Mouse (Mus musculus) gastrocnemius, postnatal 25 days (tissue): ENCODE results near the gene Ms4a12. TPM values are rescaled to one million over a fixed set of nuclear protein-coding genes. Genes with fewer than 3 reads are reported as not detected.
"Not testable (repeated sequence)": the region's sequence is repeated elsewhere in the genome, so short reads cannot be mapped to it uniquely, and the experiment has no call there.

Experiments
- DNase-seq: peaks from one replicate; pipeline ENCODE4 v3.0.0; 2022
- long read RNA-seq, 2 experiments: library from polyadenylated mRNA; stranded (forward); transcript quantifications; one replicate each; pipeline ENCODE4 v2.0.0; 2021
- total RNA-seq, 2 experiments: library from RNA; stranded (reverse); gene quantifications; 1 replicate in 1 of 2; 2 replicates in 1 of 2; pipeline ENCODE4 v1.2.3; 2021

The Ms4a12 gene
- not detected for total RNA-seq
- long read RNA-seq, experiment 1 = 0 reads
- long read RNA-seq, experiment 2 = 0 reads

DNA sequence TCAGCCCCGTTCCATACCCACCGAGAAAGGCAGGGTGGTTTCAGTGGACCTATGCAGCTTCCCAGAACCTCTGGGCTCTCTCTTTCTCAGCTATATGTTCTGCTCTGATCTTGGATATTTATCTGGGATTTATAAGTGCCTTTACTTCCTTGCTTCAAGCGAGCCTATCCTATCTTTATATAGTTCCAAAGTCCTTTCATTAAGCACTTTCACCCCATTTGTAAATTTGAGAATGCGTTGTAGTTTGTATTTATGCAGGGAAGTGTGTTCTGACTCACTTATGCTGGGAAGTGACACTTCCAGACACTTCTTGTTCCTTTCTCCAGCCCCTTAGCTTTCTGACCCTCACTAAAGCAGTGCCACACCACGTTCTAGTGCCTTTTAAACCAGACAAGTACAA is at the start of gene Ms4a12:
Gene Ms4a12 (minus strand): TSS at position 101 of the 400 bp plus-strand sequence.
- DNase-seq = no peak

DNA sequence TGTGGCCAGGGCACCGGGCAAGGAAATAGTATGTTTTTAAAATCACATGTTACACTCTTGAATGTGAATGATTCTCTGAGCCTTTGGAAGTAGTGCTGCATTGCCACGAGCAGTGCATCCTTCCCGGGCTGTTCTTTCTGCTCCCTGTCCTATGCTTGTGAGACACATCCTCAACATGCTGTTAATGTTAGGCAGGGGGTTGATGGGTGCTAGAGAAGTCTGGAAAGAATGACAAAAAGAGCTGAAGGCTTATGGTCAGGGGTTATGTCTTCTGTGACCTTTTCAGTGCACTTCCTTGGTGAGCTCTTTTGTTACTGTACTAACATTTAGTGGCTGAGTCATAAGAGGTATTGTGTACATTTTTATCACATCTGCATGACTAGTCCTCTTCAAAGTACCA is 48.0 kb upstream of the Ms4a12 start:
- no peak for DNase-seq

DNA sequence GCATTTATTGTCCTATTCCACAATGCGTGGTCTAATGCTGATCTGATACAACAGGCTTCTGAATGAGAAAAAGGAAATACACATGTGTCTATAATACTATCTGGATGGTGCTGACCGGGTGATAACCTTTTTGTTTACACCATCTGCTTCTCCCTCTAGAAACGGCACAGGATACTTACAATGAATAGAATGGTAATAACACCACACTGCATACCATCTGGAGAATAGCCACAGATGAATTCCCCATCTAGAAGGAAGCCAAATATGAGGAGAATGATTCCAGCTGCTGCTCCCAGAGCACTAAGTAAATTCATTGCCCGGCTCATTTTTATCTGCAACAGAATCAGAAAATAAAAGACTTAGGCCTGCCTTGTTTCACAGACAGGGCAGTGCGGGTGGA is 44.2 kb upstream of the Ms4a12 start:
- DNase-seq = no peak

DNA sequence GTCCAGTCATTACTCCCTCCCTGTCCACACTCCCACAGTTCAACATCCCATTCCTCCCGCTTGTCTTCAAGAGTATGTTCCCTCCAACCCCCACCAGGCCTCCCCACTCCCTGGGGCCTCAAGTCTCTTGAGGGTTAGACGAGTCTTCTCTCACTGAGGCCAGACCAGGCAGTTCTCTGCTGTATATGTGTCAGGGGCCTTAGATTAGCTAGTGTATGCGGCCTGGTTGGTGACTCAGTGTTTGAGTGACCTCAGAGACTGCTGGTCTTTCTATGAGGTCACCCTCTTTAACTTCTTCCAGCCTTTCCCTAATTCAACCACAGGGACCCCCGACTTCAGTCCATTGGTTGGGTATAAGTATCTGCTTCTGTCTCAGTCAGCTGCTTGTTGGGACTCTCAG is 34.7 kb upstream of the Ms4a12 start:
- DNase-seq = no peak

DNA sequence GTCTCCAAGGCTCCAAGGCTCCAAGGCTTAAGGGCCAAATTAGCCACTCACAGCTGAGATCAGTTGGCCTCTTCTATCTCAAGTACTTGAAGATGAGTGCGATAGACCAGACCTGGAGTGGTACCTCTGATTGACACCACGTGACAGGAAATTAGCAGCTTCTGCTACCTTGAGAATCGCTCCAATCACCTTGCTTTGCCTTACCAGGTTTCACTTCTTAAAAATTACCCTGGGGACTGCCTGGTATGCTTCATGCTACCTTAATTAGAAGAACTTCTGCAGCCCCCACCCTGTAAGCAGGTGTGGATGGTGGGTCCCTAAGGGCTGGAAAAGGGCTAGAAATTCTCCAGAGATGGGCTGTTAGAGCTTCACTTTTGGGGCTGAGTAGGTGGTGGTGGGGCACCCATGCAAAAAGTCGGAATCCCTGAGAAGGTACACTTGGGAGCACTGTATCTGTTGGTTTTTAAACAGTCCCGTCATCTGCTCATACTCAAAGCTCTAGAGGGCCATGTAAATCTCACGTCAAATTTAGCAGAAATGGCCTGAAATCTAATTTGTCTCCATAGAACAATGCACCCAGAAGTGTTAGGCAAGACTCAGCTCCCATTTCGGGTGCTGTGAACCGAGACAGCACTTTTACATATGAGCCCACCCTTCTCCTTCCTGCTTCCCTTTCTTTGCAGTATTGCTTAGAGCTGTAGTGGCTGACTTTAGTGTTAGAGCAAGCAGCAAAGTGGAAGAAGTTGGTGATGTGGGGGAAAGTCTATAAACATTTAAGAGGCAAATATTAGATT is 34.0 kb upstream of the Ms4a12 start, which contains the start of gene Ms4a1:
Gene Ms4a1 (minus strand): TSS at position 190 of the 794 bp plus-strand sequence.
- no peak for DNase-seq

DNA sequence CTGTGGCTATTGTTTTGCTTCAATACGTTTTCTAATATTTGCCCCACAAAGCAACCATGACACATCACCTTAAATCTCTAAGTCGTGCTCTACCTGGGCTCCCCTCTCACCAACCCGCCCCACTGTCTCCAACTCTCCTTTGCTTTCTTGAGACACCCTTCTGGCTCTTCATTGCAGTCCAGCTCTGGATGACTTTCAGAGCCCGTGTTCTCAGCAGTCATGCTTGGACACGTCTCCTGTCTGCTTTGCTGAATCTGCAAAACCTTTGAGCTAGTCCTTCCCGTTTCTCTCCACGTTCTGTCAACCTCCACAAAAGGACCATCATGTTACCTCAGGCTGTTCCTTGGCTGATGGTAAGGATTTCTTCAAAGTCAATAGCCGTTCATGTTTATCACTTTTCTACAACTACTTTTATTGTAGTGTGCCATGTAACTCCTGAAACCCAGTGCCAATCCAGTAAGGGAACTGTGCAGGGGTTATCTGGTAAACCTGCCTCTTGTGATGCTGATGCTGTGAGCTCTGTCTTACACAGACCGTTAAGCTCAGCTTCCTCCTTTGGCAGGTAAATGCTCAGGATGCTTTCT is 32.4 kb upstream of the Ms4a12 start:
- DNase-seq = no peak

DNA sequence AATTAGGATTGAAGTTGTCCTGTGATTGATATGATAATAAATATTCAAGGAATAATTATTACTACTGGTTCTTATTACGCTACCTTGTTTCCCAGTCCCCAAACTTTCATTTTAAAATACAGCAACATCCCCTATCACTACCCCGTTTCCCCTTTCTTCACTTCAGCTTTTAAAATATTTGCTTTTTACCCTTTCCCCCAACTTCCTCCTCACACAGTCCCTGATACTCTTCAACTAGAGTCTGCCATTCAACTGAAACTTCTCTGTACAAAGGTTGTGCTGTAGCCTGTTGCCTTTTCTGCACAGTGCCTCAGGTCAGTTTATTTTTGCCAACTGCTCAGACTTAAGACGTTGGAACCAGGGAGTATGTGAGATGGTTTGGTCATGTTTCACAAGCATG is 31.3 kb upstream of the Ms4a12 start:
- no peak for DNase-seq

DNA sequence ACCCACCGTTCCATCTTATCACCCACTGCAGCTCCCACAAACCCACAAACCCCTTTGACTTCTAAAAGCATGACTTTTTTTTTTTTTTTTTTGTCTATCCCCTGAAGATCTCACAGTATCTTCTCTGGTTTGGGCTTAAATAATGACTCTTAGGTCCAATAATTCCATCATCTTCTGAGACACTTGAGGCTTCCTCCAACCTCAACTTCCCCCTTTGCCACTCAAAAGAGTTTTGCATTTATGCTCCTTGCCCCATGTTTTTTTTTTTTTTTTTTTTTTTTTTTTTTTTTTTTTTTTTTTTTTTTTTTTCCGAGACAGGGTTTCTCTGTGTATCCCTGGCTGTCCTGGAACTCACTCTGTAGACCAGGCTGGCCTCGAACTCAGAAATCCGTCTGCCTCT is 30.7 kb upstream of the Ms4a12 start:
- not testable (repeated sequence) for DNase-seq

DNA sequence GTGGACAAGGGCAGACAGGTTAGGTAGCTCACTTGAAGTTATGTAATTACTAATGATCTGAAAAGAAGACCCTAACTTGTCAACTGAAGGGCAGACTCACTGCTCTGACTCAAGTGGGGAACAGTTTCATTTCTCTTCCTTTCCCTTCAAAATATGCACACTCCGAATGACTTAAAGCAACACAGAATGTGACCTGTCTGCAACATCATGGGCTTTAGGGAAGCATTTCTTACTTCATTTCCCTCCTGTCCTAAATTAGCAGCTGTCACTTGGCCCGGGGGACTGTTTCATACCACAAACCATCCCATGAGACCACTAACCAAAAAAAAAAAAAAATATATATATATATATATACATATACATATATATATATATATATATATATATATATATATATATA is 29.3 kb upstream of the Ms4a12 start:
- DNase-seq = no peak

DNA sequence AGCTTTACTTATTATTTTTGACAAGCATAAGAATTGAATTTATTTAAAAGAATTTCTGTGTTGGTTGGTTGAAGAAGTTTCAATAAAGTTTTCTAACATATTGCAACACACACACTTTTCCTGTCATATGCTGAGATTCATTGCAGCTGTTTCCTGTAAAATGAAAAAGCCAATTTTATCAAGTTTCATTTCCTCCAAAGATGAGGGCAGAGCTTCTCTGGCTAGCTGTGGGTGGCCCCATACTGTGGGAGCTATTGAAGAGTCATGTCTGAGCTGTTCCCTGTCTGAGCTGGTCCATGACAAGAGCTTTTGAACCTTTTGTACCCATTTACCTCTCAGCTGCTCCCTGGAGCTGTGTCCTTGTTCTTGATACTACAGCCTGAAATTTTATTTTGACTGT is 12.0 kb upstream of the Ms4a12 start:
- DNase-seq = no peak

DNA sequence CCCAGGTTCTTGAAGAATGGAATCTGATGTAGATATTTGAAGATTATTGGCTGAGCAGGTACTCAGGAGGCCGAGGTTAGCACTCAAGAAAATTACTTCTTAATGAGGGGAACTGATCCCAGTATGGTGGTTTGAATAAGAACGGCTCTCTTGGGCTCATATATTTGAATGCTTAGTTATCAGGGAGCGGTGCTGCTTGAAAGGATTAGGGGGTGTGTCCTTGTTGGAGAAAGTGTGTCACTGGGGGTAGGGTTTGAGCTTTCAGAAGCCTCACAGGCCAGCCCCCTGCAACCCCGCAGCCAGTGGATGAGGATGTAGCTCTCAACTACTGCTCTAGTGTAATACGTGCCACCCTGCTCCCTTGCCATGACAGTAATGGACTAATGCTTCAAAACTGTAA is 10.3 kb upstream of the Ms4a12 start:
- DNase-seq = no peak

DNA sequence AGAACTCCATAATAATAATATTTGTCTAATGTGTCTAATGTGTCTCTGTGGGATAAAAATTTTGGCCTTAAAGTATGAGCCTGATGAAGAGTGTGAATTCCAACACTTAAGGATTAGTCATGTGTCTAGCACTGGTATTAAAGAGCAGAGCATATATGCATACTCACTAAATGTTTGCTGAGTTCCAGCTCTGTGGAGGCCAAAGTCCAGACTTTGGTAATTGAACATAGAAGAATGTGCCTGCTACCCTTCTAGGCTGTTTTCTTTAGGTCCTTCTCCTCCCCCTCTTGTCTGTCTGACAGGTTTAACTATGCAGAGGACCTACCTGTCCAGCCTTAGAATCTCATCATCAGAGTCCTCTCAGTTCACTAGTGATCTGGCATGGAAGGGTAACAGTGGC is 3.6 kb upstream of the Ms4a12 start:
- no peak for DNase-seq

DNA sequence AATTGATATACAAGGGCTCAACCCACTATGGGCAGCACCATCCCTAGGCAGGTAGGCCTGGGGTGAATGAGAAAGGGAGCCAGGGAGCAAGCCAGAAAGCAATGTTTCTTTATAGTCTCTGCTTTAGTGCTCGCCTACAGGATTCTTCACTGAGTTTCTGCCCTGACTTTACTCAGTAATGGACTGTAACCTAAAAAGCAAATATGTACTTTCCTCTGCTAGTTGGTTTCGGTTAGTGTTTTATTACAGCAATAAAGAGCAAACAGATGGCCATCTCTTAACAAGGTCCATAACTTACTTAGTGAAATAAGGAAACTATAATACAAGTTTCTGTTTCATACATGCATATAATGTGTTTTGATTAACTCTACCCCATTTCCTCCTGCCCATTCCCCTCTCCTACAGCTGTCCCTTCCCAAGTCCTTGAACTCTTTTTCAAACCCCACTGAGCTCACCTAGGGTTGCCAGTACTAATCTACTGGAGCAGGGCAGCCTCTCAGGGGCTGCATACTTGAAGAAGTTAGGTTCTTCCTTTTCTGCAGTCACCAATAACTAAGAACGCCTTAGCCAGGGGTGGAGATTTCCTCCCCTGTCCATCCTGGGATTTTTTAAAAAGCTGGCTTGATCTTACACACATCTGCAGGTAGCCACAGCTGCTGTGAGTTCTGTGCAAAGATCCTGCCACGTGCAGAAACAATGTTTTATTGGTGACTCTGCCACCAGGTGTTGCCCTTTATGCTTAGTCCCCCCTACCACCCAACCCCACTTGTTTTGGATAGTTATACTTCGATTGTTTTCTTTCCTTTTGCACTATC is 2.9 kb upstream of the Ms4a12 start:
- no peak for DNase-seq

DNA sequence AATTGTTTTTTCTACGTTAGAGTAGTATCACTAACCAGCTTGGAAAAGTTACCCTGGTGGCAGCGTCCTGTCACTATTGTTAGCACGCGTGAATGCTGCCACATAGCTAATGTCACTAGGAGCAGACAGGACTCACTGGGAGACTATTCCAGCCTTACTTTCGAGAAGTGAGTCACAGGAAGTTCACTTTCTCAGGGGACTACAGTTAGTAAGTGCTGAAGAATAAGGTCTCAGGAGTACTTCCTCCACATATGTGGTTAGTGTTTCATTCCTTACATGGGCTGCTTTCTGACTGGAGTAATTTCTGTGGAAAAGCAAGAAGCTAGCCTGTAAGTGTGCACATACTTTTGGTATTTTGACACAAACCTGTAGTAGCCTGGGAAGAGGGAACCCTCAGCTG is 2.0 kb upstream of the Ms4a12 start:
- DNase-seq = no peak

DNA sequence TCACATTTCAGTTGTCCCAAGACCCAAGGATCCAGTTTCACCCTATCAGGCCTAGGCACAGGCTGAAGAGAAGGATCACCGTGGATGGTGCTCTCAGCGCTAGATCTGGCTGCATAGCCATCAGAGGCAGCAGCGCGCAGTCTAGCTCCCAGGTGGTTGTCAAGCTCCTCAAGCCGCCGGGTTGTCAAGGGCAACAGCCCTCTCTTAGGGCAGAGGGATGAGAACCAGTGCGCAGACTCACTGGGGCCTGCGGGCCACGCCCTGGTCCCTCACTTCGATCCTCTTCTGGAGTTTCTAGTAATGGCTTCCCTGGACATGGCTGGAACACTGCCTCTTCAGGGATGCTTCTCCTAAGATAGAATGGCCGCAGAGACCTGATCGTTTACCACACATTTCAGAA is 35.7 kb downstream of the Ms4a12 start, which contains the start of gene Ms4a13:
Gene Ms4a13 (minus strand): TSS at position 192 of the 400 bp plus-strand sequence.
- DNase-seq = no peak

DNA sequence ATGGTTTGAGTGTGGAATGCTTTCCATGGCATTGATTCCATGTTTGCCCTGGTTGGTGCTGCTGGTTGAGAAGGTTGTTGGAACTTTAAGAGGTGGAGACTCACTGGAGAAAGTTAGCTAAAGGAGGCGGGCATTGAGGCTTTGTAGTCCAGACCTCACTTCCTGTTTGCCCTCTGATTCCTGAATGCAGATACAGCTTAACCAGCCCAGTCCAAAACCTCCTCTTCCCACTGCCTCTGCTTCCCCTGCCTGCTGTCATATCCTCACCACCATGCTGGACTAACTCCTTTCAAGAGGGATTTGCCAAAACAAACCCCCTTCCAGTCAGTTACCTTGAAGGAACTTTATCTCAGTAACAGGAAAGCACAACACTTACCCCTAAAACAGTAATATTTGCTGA is 39.7 kb downstream of the Ms4a12 start:
- no peak for DNase-seq

DNA sequence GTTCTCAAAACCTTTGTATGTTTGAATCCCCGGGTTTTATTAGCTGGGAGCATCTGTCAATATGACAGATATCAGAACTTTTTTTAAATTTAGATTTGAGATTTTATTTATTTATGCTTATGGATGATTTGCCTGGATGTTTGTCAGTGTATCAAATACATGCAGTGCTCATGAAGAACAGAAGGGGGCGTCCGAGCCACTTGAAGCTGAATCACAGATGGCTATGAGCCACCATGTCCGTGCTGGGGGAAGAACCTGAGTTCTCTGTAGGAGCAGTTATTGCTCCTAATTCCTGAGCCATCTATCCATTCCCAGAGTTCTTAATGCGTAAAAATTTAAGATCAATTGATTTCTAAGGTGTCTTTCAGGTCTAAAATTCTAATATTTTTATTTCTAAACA is 48.1 kb downstream of the Ms4a12 start:
- no peak for DNase-seq

DNA sequence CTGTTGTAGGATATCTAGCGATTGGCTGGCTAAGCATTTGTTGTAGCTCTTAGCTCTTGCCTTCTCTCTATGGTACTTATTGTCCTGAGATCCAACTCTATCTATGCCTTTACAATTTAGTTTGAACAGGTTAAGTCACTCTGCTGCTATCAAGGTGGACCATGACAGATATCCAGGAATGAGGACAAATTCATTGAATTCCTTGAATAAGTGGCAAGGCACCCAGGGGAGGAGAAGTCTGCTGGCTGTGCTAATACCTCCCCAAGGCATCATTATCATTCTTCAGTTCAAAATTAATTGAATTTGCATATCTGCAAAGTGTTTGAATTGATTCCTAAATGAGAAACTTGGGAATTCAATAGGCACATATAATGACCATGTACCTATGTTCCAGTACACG is 54.8 kb downstream of the Ms4a12 start:
- no peak for DNase-seq

DNA sequence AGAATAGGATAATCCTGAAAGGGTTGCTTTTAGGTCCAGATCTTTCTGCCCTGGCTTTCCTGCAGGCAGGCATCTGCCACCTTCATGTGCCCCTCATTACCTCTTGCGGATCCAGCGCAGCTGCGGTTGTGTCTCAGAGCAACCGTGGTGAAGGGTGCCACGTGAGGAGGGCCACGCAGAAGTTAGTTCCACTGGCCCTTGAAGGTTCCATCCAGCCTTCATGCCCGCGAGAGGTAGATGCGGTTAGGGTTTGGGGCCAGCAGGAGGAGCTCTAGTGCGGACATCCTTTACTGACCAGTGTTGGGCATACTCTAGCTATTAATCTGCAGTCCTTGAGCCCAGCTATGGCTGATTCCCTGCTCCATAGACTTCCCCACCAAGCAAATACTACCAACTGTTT is 67.1 kb downstream of the Ms4a12 start, which contains the start of gene 1700025F22Rik:
Gene 1700025F22Rik (minus strand): TSS at position 149 of the 400 bp plus-strand sequence.
- DNase-seq = no peak
